In genomic region chr16:52023417-52023816, GRCm38 (mm10) we compare ENCODE assay signal across 30 mouse cellular contexts. TPM values are rescaled to one million over a fixed set of nuclear protein-coding genes. Genes with fewer than 3 reads are reported as not detected.
DNase-seq lines count a peak whose midpoint lies in the region; ATAC-seq lines count a peak whose summit lies in the region.
"Had no signal": no experiment of that assay in that cellular context is flagged by ENCODE, and none has a peak within 500 bp of the region (broad histone marks: within the 10 kb centered on the region; RNA-seq: fewer than 3 reads in every experiment).

No protein-coding gene starts in this region.

- H3K4me1 ChIP-seq in forebrain, embryonic 11.5 days (replicated peaks; ENCODE audit: control insufficient read depth, insufficient read depth, low read length) = no peaks in the 10 kb centered on the region
- no peaks in the 10 kb centered on the region for H3K4me1 ChIP-seq in forebrain, embryonic 15.5 days
- H3K4me1 ChIP-seq in neural tube, embryonic 13.5 days (replicated peaks) = no peaks in the 10 kb centered on the region
- H3K4me1 ChIP-seq: embryonic facial prominence, embryonic 13.5 days had no signal

- DNase-seq in forebrain, embryonic 11.5 days (ENCODE audit: low spot score) = no peak
- DNase-seq in heart, adult 11 months = peak; percentile 23
- no peak for DNase-seq in heart, adult 8-10 months (ENCODE audit: low spot score)
- no peak for DNase-seq in neural tube, embryonic 10.5 days (ENCODE audit: extremely low spot score, low spot score)
- DNase-seq: adrenal gland, postnatal 10 days; adrenal gland, postnatal 36 days; B cell, adult 2 months; cerebellum, adult 11 months; cerebellum, adult 2 months; cerebellum, adult 9-11 months; cerebellum, postnatal 25 days; gastrocnemius, adult 2 months; gastrocnemius, postnatal 14 days; heart, adult 18-20 months; heart, postnatal 14 days; heart, postnatal 4 days; kidney, adult 18-20 months had no signal

- H3K36me3 ChIP-seq in forebrain, embryonic 11.5 days (ENCODE audit: control insufficient read depth, insufficient read depth, low read length) = no peaks in the 10 kb centered on the region
- no peaks in the 10 kb centered on the region for H3K36me3 ChIP-seq in forebrain, embryonic 15.5 days
- no peaks in the 10 kb centered on the region for H3K36me3 ChIP-seq in neural tube, embryonic 13.5 days
- H3K36me3 ChIP-seq: embryonic facial prominence, embryonic 13.5 days; G1E; heart, embryonic 10.5 days; heart, embryonic 13.5 days had no signal

- H3K4me3 ChIP-seq in forebrain, embryonic 11.5 days (ENCODE audit: low read depth, low read length) = no peak overlapping the region
- H3K4me3 ChIP-seq in forebrain, embryonic 15.5 days = no peak overlapping the region
- H3K4me3 ChIP-seq in neural tube, embryonic 13.5 days = no peak overlapping the region
- H3K4me3 ChIP-seq: embryonic facial prominence, embryonic 13.5 days; gastrocnemius, adult 2 months; heart, embryonic 10.5 days; heart, embryonic 13.5 days had no signal

- WGBS in forebrain, embryonic 11.5 days = 49% methylated on average over 5 of the region's 5 CpGs
- 25% methylated on average over 5 of the region's 5 CpGs for WGBS in forebrain, embryonic 15.5 days
- WGBS in neural tube, embryonic 13.5 days = 34% methylated on average over 5 of the region's 5 CpGs

- H3K4me2 ChIP-seq in forebrain, embryonic 11.5 days (ENCODE audit: low read depth, low read length, severe bottlenecking) = no peak overlapping the region
- H3K4me2 ChIP-seq in forebrain, embryonic 15.5 days (replicated peaks) = no peak overlapping the region
- no peak overlapping the region for H3K4me2 ChIP-seq in neural tube, embryonic 13.5 days
- H3K4me2 ChIP-seq: embryonic facial prominence, embryonic 13.5 days; heart, embryonic 13.5 days; hindbrain, embryonic 14.5 days had no signal

- H3K27ac ChIP-seq in forebrain, embryonic 11.5 days (ENCODE audit: low read depth, low read length) = no peak overlapping the region
- H3K27ac ChIP-seq in forebrain, embryonic 15.5 days (replicated peaks) = no peak overlapping the region
- no peak overlapping the region for H3K27ac ChIP-seq in neural tube, embryonic 13.5 days (replicated peaks)
- H3K27ac ChIP-seq: embryonic facial prominence, embryonic 13.5 days; gastrocnemius, adult 2 months; heart, embryonic 10.5 days; heart, embryonic 13.5 days; hindbrain, embryonic 14.5 days; hindbrain, postnatal 0 days had no signal

- no peak overlapping the region for H3K9ac ChIP-seq in forebrain, embryonic 11.5 days (ENCODE audit: low read length)
- no peak overlapping the region for H3K9ac ChIP-seq in forebrain, embryonic 15.5 days (replicated peaks)
- H3K9ac ChIP-seq in neural tube, embryonic 13.5 days = no peak overlapping the region
- H3K9ac ChIP-seq: embryonic facial prominence, embryonic 13.5 days; heart, embryonic 13.5 days; hindbrain, embryonic 14.5 days had no signal

- H3K9me3 ChIP-seq in forebrain, embryonic 11.5 days (ENCODE audit: control insufficient read depth, low read length) = no peaks in the 10 kb centered on the region
- no peaks in the 10 kb centered on the region for H3K9me3 ChIP-seq in forebrain, embryonic 15.5 days
- H3K9me3 ChIP-seq in neural tube, embryonic 13.5 days = no peaks in the 10 kb centered on the region
- H3K9me3 ChIP-seq: embryonic facial prominence, embryonic 13.5 days; G1E; heart, embryonic 10.5 days; heart, embryonic 13.5 days had no signal

- ATAC-seq in forebrain, embryonic 11.5 days (replicated peaks; ENCODE audit: low FRiP score) = peak; percentile 74
- ATAC-seq in forebrain, embryonic 15.5 days (replicated peaks) = no peak
- peak; percentile 53; the same call in 1 of the 2 replicates for ATAC-seq in neural tube, embryonic 13.5 days (ENCODE audit: low read depth)
- ATAC-seq: forebrain, embryonic 14.5 days; hindbrain, postnatal 0 days; inflammation-experienced regulatory T-cells, adult 6 months; intestine, embryonic 16.5 days; Patski had no signal

- H3K27me3 ChIP-seq in forebrain, embryonic 11.5 days (ENCODE audit: control insufficient read depth, insufficient read depth, low read length) = no peaks in the 10 kb centered on the region
- H3K27me3 ChIP-seq in forebrain, embryonic 15.5 days = no peaks in the 10 kb centered on the region
- no peaks in the 10 kb centered on the region for H3K27me3 ChIP-seq in neural tube, embryonic 13.5 days
- H3K27me3 ChIP-seq: CH12.LX; embryonic facial prominence, embryonic 13.5 days; heart, embryonic 13.5 days had no signal

RNA-seq across cellular contexts. Expression of gene Cblb, which starts 7.6 kb away (rescaled TPM):
- 41.9 and 42.9 TPM in 2 replicates for polyA plus RNA-seq in forebrain, embryonic 11.5 days (2014; fragmentation: Nextera tagmentation; extraction: Ambion mirVana)
- 19.0 TPM in 2 replicates for polyA plus RNA-seq in forebrain, embryonic 15.5 days (2015; fragmentation: Nextera tagmentation; extraction: Ambion mirVana)
- 10 to 100 TPM; 11.4 to 14.4 (median 12.7) TPM for total RNA-seq in heart, adult 8-10 months (2022)
- 16.8 and 20.1 TPM in 2 replicates for polyA plus RNA-seq in neural tube, embryonic 13.5 days (2015; fragmentation: Nextera tagmentation; extraction: Ambion mirVana)
